Mouse (Mus musculus) limb, embryonic 10.5 days (tissue): ENCODE data around the gene Fndc7. TPM values are rescaled to one million over a fixed set of nuclear protein-coding genes. Genes with fewer than 3 reads are reported as not detected.
A peak's percentile ranks its signal among the peaks of the same experiment; 100 is the strongest.
"Not testable (repeated sequence)": the region's sequence is repeated elsewhere in the genome, so short reads cannot be mapped to it uniquely, and the experiment has no call there.

Source experiments
- DNase-seq: peaks from one replicate; pipeline ENCODE4 v3.0.0-alpha.2; 2017; ENCODE audit warnings: low spot score
- H3K27ac ChIP-seq: fragments of 300-500 bp; sonication (generic); 2 replicates; pipeline ENCODE4 v1.5.1; 2016; ENCODE audit warnings: mild to moderate bottlenecking
- H3K27me3 ChIP-seq: fragments of 300-500 bp; sonication (generic); 2 replicates; pipeline ENCODE4 v1.6.1; 2016; ENCODE audit warnings: low read depth, mild to moderate bottlenecking; ENCODE audit not compliant: poor library complexity, severe bottlenecking
- H3K36me3 ChIP-seq: fragments of 300-500 bp; sonication (generic); 2 replicates; pipeline ENCODE4 v1.6.1; 2016; ENCODE audit warnings: mild to moderate bottlenecking, moderate library complexity
- H3K4me1 ChIP-seq: fragments of 300-500 bp; sonication (generic); 2 replicates; pipeline ENCODE4 v1.6.1; 2016
- H3K4me3 ChIP-seq: fragments of 300-500 bp; sonication (generic); 2 replicates; pipeline ENCODE4 v1.5.1; 2016; ENCODE audit warnings: mild to moderate bottlenecking, moderate library complexity
- H3K9me3 ChIP-seq: fragments of 300-500 bp; sonication (generic); replicated peaks from 2 replicates; pipeline ENCODE4 v1.6.1; 2016; ENCODE audit warnings: mild to moderate bottlenecking
- WGBS: fragments of 180-500 bp; shearing (Covaris S2); methylation state at CpG from one replicate; pipeline ENCODE4 v1.1.7; 2016; 5-methylcytosine and 5-hydroxymethylcytosine counted together
- polyA plus RNA-seq: library from polyadenylated mRNA; unstranded; fragments of >200 nt; fragmentation: Nextera tagmentation; extraction: Ambion mirVana; gene quantifications from 2 replicates; pipeline ENCODE4 v1.2.1, GENCODE M21; 2016

Fndc7 gene
- polyA plus RNA-seq, 1 experiment from 2014 or later, result not detected

- no peak for DNase-seq
- H3K9me3 ChIP-seq, result no peaks in the 10 kb centered on the region
- no peaks in the 10 kb centered on the region for H3K36me3 ChIP-seq
- WGBS, result 89% methylated on average over 6 of the region's 6 CpGs
- H3K27me3 ChIP-seq, result no peaks in the 10 kb centered on the region
- H3K27ac ChIP-seq, result no peak overlapping the region
- H3K4me1 ChIP-seq, result peaks cover 6% of the 10 kb centered on the region; the same call in 1 of the 2 replicates
- no peak overlapping the region for H3K4me3 ChIP-seq
Observed at GRCm38 (mm10) chr3:108844026-108844425, 45.8 kb downstream of the Fndc7 start.

- DNase-seq, result no peak
- Histone ChIP-seq H3K27me3 (no peaks in the 10 kb centered on the region), H3K4me1 (peaks cover 10% of the 10 kb centered on the region; the same call in 1 of the 2 replicates), H3K4me3 (peak overlapping the region; percentile 79), H3K9me3 (no peaks in the 10 kb centered on the region), H3K27ac (no peak overlapping the region), H3K36me3 (0 out of 2 replicates have a peak, but pooled peaks cover 5% of the 10 kb centered on the region)
- 58% methylated on average over 4 of the region's 4 CpGs for WGBS
Observed at GRCm38 (mm10) chr3:108840716-108841054, 49.1 kb downstream of the Fndc7 start.

- Histone ChIP-seq H3K27me3 (no peaks in the 10 kb centered on the region), H3K36me3 (0 out of 2 replicates have a peak, but pooled peaks cover 5% of the 10 kb centered on the region), H3K9me3 (no peaks in the 10 kb centered on the region), H3K4me3 (peak within 1 kb of the TSS; percentile 79), H3K27ac (peak within 1 kb of the TSS; percentile 88), H3K4me1 (peaks cover 10% of the 10 kb centered on the region; the same call in 1 of the 2 replicates)
- DNase-seq, result peak; percentile 99
- under 1% methylated on average over 56 of the region's 56 CpGs for WGBS
Observed at GRCm38 (mm10) chr3:108840000-108840715, 49.6 kb downstream of the Fndc7 start, which contains the start of gene Stxbp3. TSS of gene Stxbp3 (minus strand) at chr3:108840526.

- 11% methylated on average over 8 of the region's 8 CpGs for WGBS
- H3K27ac ChIP-seq, result peak overlapping the region; percentile 88
- no peaks in the 10 kb centered on the region for H3K27me3 ChIP-seq
- no peak for DNase-seq
- peak overlapping the region; percentile 79 for H3K4me3 ChIP-seq
- H3K4me1 ChIP-seq, result peaks cover 10% of the 10 kb centered on the region; the same call in 1 of the 2 replicates
- H3K9me3 ChIP-seq, result no peaks in the 10 kb centered on the region
- H3K36me3 ChIP-seq, result 0 out of 2 replicates have a peak, but pooled peaks cover 5% of the 10 kb centered on the region
Observed at GRCm38 (mm10) chr3:108839647-108839999, 50.2 kb downstream of the Fndc7 start.

GRCm38 (mm10) chr3:108838980-108839379 lies 50.8 kb downstream of the Fndc7 start:
- H3K4me3 ChIP-seq, result peak overlapping the region; percentile 79
- no peaks in the 10 kb centered on the region for H3K9me3 ChIP-seq
- no peaks in the 10 kb centered on the region for H3K27me3 ChIP-seq
- no peak for DNase-seq
- H3K27ac ChIP-seq, result no peak overlapping the region
- peaks cover 7% of the 10 kb centered on the region for H3K36me3 ChIP-seq
- WGBS, result 89% methylated on average over 7 of the region's 7 CpGs
- peaks cover 10% of the 10 kb centered on the region; the same call in 1 of the 2 replicates for H3K4me1 ChIP-seq

GRCm38 (mm10) chr3:108836931-108837330 lies 52.9 kb downstream of the Fndc7 start:
- WGBS, result 93% methylated on average over 6 of the region's 6 CpGs
- Histone ChIP-seq H3K9me3 (no peaks in the 10 kb centered on the region), H3K36me3 (peaks cover 15% of the 10 kb centered on the region), H3K27me3 (no peaks in the 10 kb centered on the region), H3K4me3 (no peak overlapping the region), H3K4me1 (peaks cover 10% of the 10 kb centered on the region; the same call in 1 of the 2 replicates), H3K27ac (no peak overlapping the region)
- DNase-seq, result no peak

- WGBS, result 92% methylated on average over 1 of the region's 1 CpGs
- peaks cover 19% of the 10 kb centered on the region for H3K36me3 ChIP-seq
- H3K4me3 ChIP-seq, H3K9me3 ChIP-seq, H3K27ac ChIP-seq, DNase-seq, H3K4me1 ChIP-seq, H3K27me3 ChIP-seq: not testable (repeated sequence)
Observed at GRCm38 (mm10) chr3:108833717-108834116, 56.1 kb downstream of the Fndc7 start.

- H3K27me3 ChIP-seq, result no peaks in the 10 kb centered on the region
- H3K9me3 ChIP-seq, result no peaks in the 10 kb centered on the region
- 92% methylated on average over 6 of the region's 6 CpGs for WGBS
- no peak overlapping the region for H3K27ac ChIP-seq
- DNase-seq, result no peak
- H3K4me3 ChIP-seq, result no peak overlapping the region
- peaks cover 26% of the 10 kb centered on the region for H3K36me3 ChIP-seq
- H3K4me1 ChIP-seq, result no peaks in the 10 kb centered on the region
Observed at GRCm38 (mm10) chr3:108831750-108832149, 58.1 kb downstream of the Fndc7 start.

- H3K4me1 ChIP-seq, result no peaks in the 10 kb centered on the region
- peaks cover 32% of the 10 kb centered on the region for H3K36me3 ChIP-seq
- no peaks in the 10 kb centered on the region for H3K27me3 ChIP-seq
- DNase-seq, result no peak
- H3K4me3 ChIP-seq, result no peak overlapping the region
- 88% methylated on average over 11 of the region's 11 CpGs for WGBS
- no peak overlapping the region for H3K27ac ChIP-seq
- H3K9me3 ChIP-seq, result no peaks in the 10 kb centered on the region
Observed at GRCm38 (mm10) chr3:108830493-108830892, 59.3 kb downstream of the Fndc7 start.

GRCm38 (mm10) chr3:108815631-108816030 lies 74.2 kb downstream of the Fndc7 start:
- Histone ChIP-seq H3K9me3 (no peaks in the 10 kb centered on the region), H3K27ac (no peak overlapping the region), H3K4me1 (no peaks in the 10 kb centered on the region), H3K36me3 (peaks cover 42% of the 10 kb centered on the region), H3K4me3 (no peak overlapping the region), H3K27me3 (no peaks in the 10 kb centered on the region)
- DNase-seq, result no peak
- WGBS, result 84% methylated on average over 4 of the region's 4 CpGs

- no peak for DNase-seq
Observed at GRCm38 (mm10) chr3:108810747-108811263, 79.0 kb downstream of the Fndc7 start.

GRCm38 (mm10) chr3:108805622-108806021 lies 84.2 kb downstream of the Fndc7 start:
- no peak for DNase-seq
- Histone ChIP-seq H3K9me3 (no peaks in the 10 kb centered on the region), H3K4me3 (no peak overlapping the region), H3K27me3 (no peaks in the 10 kb centered on the region), H3K4me1 (no peaks in the 10 kb centered on the region), H3K36me3 (peaks cover 61% of the 10 kb centered on the region), H3K27ac (no peak overlapping the region)
- 94% methylated on average over 5 of the region's 5 CpGs for WGBS

More at GRCm38 (mm10) chr3:108810747-108811263, 79.0 kb downstream of the Fndc7 start:
- Histone ChIP-seq H3K27me3 (no peaks in the 10 kb centered on the region), H3K4me3 (no peak overlapping the region), H3K4me1 (no peaks in the 10 kb centered on the region), H3K36me3 (peaks cover 44% of the 10 kb centered on the region), H3K27ac (no peak overlapping the region), H3K9me3 (no peaks in the 10 kb centered on the region)
- WGBS, result 83% methylated on average over 4 of the region's 4 CpGs
